Mouse (Mus musculus) c-Kit-positive CD71-negative TER-119-negative erythroid progenitor cells, embryonic 14.5 days (primary cell): ENCODE data around the gene Amz1.

ENCODE experiments used
- DNase-seq: peaks from one replicate; pipeline ENCODE4 v3.0.0-alpha.2; 2013; ENCODE audit warnings: low read depth

The Amz1 gene

DNA sequence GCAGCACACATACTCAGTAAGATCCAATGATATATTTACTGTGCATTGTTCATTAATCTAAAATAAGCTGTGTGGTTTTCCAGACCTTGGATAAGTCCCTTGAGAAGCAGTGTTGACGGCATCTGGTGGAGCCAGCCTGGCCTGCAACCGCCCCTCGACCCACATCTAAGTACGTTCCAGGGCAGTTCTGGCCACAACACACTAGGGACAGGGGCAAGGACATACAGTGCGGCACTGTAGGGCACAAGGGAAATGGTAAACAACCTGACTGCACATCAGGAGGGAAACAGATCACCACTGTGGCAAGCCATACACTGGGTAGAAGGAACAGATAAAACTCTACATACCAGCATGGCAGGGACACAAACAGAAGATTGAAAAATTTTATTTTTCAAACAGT lies 77.9 kb downstream of the Amz1 start:
- no peak for DNase-seq

DNA sequence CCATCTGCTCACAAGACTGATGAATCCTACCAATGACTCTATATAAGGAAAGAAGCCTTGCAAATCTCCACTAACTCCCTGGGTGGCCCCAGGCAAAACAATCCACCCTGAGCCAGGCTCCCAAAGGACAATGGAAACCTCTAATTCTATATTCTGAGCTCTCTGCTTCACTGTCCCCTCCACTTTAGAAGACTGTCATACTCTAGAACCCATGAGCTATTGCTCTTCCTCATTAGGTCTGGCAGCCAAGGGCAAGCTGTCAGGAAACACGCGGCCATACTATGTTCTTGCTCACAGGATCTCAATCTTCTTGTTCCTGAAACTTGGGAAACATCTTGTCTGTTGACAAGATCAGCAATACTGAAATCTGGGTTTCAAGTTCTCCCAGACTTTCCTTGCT lies 82.3 kb downstream of the Amz1 start:
- DNase-seq: no peak

GRCm38 (mm10) chr5:140806939-140807338 lies 83.0 kb downstream of the Amz1 start:
- DNase-seq: no peak
